Mouse (Mus musculus) stomach, embryonic 15.5 days (tissue): Measurements from ENCODE around the gene Rpl6. TPM values are rescaled to one million over a fixed set of nuclear protein-coding genes. Genes with fewer than 3 reads are reported as not detected.
"Not testable (repeated sequence)": the region's sequence is repeated elsewhere in the genome, so short reads cannot be mapped to it uniquely, and the experiment has no call there.

Experiments
- ATAC-seq: fragments of 200-750 bp; cut with Nextera tagmentation; 2 replicates; pipeline ENCODE4 v1.8.0; 2017; ENCODE audit warnings: low read depth, moderate number of reproducible peaks, moderate TSS enrichment; ENCODE audit not compliant: insufficient read depth, low FRiP score
- H3K27ac ChIP-seq: fragments of 300-500 bp; sonication (generic); 2 replicates; pipeline ENCODE4 v1.5.1; 2015; ENCODE audit warnings: mild to moderate bottlenecking, inconsistent platforms
- H3K27me3 ChIP-seq: fragments of 300-500 bp; sonication (generic); replicated peaks from 2 replicates; pipeline ENCODE4 v1.6.1; 2015; ENCODE audit warnings: inconsistent platforms
- H3K36me3 ChIP-seq: fragments of 300-500 bp; sonication (generic); 2 replicates; pipeline ENCODE4 v1.6.1; 2015; ENCODE audit warnings: inconsistent platforms
- H3K4me1 ChIP-seq: fragments of 300-500 bp; sonication (generic); 2 replicates; pipeline ENCODE4 v1.6.1; 2015; ENCODE audit warnings: inconsistent platforms
- H3K4me2 ChIP-seq: fragments of 300-500 bp; sonication (generic); 2 replicates; pipeline ENCODE4 v1.6.1; 2015; ENCODE audit warnings: mild to moderate bottlenecking, inconsistent platforms
- H3K4me3 ChIP-seq: fragments of 300-500 bp; sonication (generic); replicated peaks from 2 replicates; pipeline ENCODE4 v1.5.1; 2015; ENCODE audit warnings: inconsistent platforms
- H3K9ac ChIP-seq: fragments of 300-500 bp; sonication (generic); 2 replicates; pipeline ENCODE4 v1.6.1; 2015; ENCODE audit warnings: inconsistent platforms
- H3K9me3 ChIP-seq: fragments of 300-500 bp; sonication (generic); 2 replicates; pipeline ENCODE4 v1.6.1; 2016; ENCODE audit warnings: inconsistent platforms
- WGBS: fragments of 180-500 bp; shearing (Covaris S2); methylation state at CpG from one replicate; pipeline ENCODE4 v1.1.7; 2015; 5-methylcytosine and 5-hydroxymethylcytosine counted together
- polyA plus RNA-seq: library from polyadenylated mRNA; unstranded; fragments of >200 nt; fragmentation: Nextera tagmentation; extraction: Ambion mirVana; gene quantifications from 2 replicates; pipeline ENCODE4 v1.2.1, GENCODE M21; 2015

Gene Rpl6
- polyA plus RNA-seq, 1 experiment from 2014 or later: 609 TPM

- not testable (repeated sequence) for H3K9me3 ChIP-seq, H3K4me1 ChIP-seq, H3K4me3 ChIP-seq, H3K27ac ChIP-seq, ATAC-seq, H3K27me3 ChIP-seq, H3K36me3 ChIP-seq, H3K9ac ChIP-seq, H3K4me2 ChIP-seq
- 82% methylated on average over 9 of the region's 9 CpGs for WGBS
Measured at GRCm38 (mm10) chr5:121216584-121217312, 12.5 kb downstream of the Rpl6 start.

- Histone ChIP-seq H3K36me3 (peaks cover 2% of the 10 kb centered on the region; the same call in 1 of the 2 replicates), H3K27ac (no peak overlapping the region), H3K4me2 (no peak overlapping the region), H3K4me1 (peaks cover 6% of the 10 kb centered on the region; the same call in 1 of the 2 replicates), H3K4me3 (no peak overlapping the region), H3K9me3 (no peaks in the 10 kb centered on the region), H3K9ac (no peak overlapping the region), H3K27me3 (no peaks in the 10 kb centered on the region)
- no peak for ATAC-seq
- 83% methylated on average over 2 of the region's 2 CpGs for WGBS
Measured at GRCm38 (mm10) chr5:121217313-121217634, 13.0 kb downstream of the Rpl6 start.

- Histone ChIP-seq H3K4me1 (peaks cover 6% of the 10 kb centered on the region; the same call in 1 of the 2 replicates), H3K4me2 (no peak overlapping the region), H3K27ac (no peak overlapping the region), H3K9me3 (no peaks in the 10 kb centered on the region), H3K9ac (no peak overlapping the region), H3K27me3 (no peaks in the 10 kb centered on the region), H3K36me3 (no peaks in the 10 kb centered on the region), H3K4me3 (no peak overlapping the region)
- 69% methylated on average over 1 of the region's 1 CpGs for WGBS
- ATAC-seq: no peak
Measured at GRCm38 (mm10) chr5:121219190-121219589, 14.9 kb downstream of the Rpl6 start.

GRCm38 (mm10) chr5:121219980-121220731, 15.9 kb downstream of the Rpl6 start, which contains the start of gene Hectd4:
Gene Hectd4 (plus strand): TSS chr5:121220219.
- under 1% methylated on average over 52 of the region's 90 CpGs for WGBS
- Histone ChIP-seq H3K9ac (peak within 1 kb of the TSS; percentile 88), H3K36me3 (no peaks in the 10 kb centered on the region), H3K27ac (peak within 1 kb of the TSS; percentile 86), H3K9me3 (no peaks in the 10 kb centered on the region), H3K4me2 (peak within 1 kb of the TSS; percentile 71), H3K27me3 (no peaks in the 10 kb centered on the region), H3K4me1 (peaks cover 6% of the 10 kb centered on the region; the same call in 1 of the 2 replicates), H3K4me3 (peak within 1 kb of the TSS; percentile 98)
- peak; percentile 84 for ATAC-seq

GRCm38 (mm10) chr5:121220732-121221301, 16.5 kb downstream of the Rpl6 start:
- H3K9ac ChIP-seq: peak overlapping the region; percentile 88
- no peaks in the 10 kb centered on the region for H3K27me3 ChIP-seq
- WGBS: 2% methylated on average over 23 of the region's 38 CpGs
- peak overlapping the region; percentile 86 for H3K27ac ChIP-seq
- H3K36me3 ChIP-seq: no peaks in the 10 kb centered on the region
- peak; percentile 40 for ATAC-seq
- no peaks in the 10 kb centered on the region for H3K9me3 ChIP-seq
- peak overlapping the region; percentile 71 for H3K4me2 ChIP-seq
- H3K4me3 ChIP-seq: peak overlapping the region; percentile 98
- peaks cover 8% of the 10 kb centered on the region; the same call in 1 of the 2 replicates for H3K4me1 ChIP-seq

- Histone ChIP-seq H3K36me3 (no peaks in the 10 kb centered on the region), H3K4me1 (peaks cover 8% of the 10 kb centered on the region; the same call in 1 of the 2 replicates), H3K27me3 (no peaks in the 10 kb centered on the region), H3K9ac (no peak overlapping the region; the same call in 1 of the 2 replicates), H3K4me3 (peak overlapping the region; percentile 98), H3K9me3 (no peaks in the 10 kb centered on the region), H3K4me2 (peak overlapping the region; percentile 71), H3K27ac (no peak overlapping the region)
- 15% methylated on average over 23 of the region's 23 CpGs for WGBS
- ATAC-seq: no peak
Measured at GRCm38 (mm10) chr5:121221328-121221850, 17.1 kb downstream of the Rpl6 start.

GRCm38 (mm10) chr5:121224020-121224419, 19.7 kb downstream of the Rpl6 start:
- ATAC-seq, H3K9me3 ChIP-seq, H3K27ac ChIP-seq, H3K4me1 ChIP-seq, H3K27me3 ChIP-seq, H3K36me3 ChIP-seq, H3K4me2 ChIP-seq, H3K9ac ChIP-seq, H3K4me3 ChIP-seq: not testable (repeated sequence)
- 91% methylated on average over 4 of the region's 4 CpGs for WGBS

- Histone ChIP-seq H3K9ac (no peak overlapping the region), H3K4me1 (peaks cover 8% of the 10 kb centered on the region; the same call in 1 of the 2 replicates), H3K36me3 (no peaks in the 10 kb centered on the region), H3K27me3 (no peaks in the 10 kb centered on the region), H3K4me3 (no peak overlapping the region), H3K9me3 (no peaks in the 10 kb centered on the region), H3K4me2 (no peak overlapping the region), H3K27ac (no peak overlapping the region)
- no peak for ATAC-seq
- WGBS: 73% methylated on average over 3 of the region's 3 CpGs
Measured at GRCm38 (mm10) chr5:121224856-121225255, 20.6 kb downstream of the Rpl6 start.

GRCm38 (mm10) chr5:121225854-121226253, 21.6 kb downstream of the Rpl6 start:
- Histone ChIP-seq H3K27me3 (no peaks in the 10 kb centered on the region), H3K27ac (no peak overlapping the region), H3K4me3 (no peak overlapping the region), H3K4me1 (peaks cover 8% of the 10 kb centered on the region; the same call in 1 of the 2 replicates), H3K4me2 (no peak overlapping the region), H3K9me3 (no peaks in the 10 kb centered on the region), H3K9ac (no peak overlapping the region), H3K36me3 (no peaks in the 10 kb centered on the region)
- no peak for ATAC-seq
- 78% methylated on average over 2 of the region's 2 CpGs for WGBS

- WGBS: 67% methylated on average over 3 of the region's 3 CpGs
- Histone ChIP-seq H3K36me3 (no peaks in the 10 kb centered on the region), H3K9ac (no peak overlapping the region), H3K27me3 (no peaks in the 10 kb centered on the region), H3K27ac (no peak overlapping the region), H3K4me1 (peaks cover 6% of the 10 kb centered on the region; the same call in 1 of the 2 replicates), H3K4me2 (no peak overlapping the region), H3K4me3 (no peak overlapping the region), H3K9me3 (no peaks in the 10 kb centered on the region)
- no peak for ATAC-seq
Measured at GRCm38 (mm10) chr5:121226406-121226805, 22.1 kb downstream of the Rpl6 start.

- Histone ChIP-seq H3K27me3 (no peaks in the 10 kb centered on the region), H3K9me3 (no peaks in the 10 kb centered on the region), H3K9ac (no peak overlapping the region), H3K4me2 (no peak overlapping the region), H3K4me3 (no peak overlapping the region), H3K27ac (no peak overlapping the region), H3K36me3 (no peaks in the 10 kb centered on the region), H3K4me1 (0 out of 2 replicates have a peak, but pooled peaks cover 3% of the 10 kb centered on the region)
- ATAC-seq: no peak
- WGBS: 77% methylated on average over 4 of the region's 4 CpGs
Measured at GRCm38 (mm10) chr5:121226845-121227244, 22.6 kb downstream of the Rpl6 start.
